Mouse (Mus musculus) kidney, postnatal 4 days (tissue): ENCODE measurements around the gene Gm4881.
A peak's percentile ranks its signal among the peaks of the same experiment; 100 is the strongest.

Experiments used
- DNase-seq, 2 experiments: peaks; one replicate each; pipeline ENCODE4 v3.0.0; 2021; ENCODE audit warnings: mixed read lengths in 2 of 2

Gm4881 gene

DNA sequence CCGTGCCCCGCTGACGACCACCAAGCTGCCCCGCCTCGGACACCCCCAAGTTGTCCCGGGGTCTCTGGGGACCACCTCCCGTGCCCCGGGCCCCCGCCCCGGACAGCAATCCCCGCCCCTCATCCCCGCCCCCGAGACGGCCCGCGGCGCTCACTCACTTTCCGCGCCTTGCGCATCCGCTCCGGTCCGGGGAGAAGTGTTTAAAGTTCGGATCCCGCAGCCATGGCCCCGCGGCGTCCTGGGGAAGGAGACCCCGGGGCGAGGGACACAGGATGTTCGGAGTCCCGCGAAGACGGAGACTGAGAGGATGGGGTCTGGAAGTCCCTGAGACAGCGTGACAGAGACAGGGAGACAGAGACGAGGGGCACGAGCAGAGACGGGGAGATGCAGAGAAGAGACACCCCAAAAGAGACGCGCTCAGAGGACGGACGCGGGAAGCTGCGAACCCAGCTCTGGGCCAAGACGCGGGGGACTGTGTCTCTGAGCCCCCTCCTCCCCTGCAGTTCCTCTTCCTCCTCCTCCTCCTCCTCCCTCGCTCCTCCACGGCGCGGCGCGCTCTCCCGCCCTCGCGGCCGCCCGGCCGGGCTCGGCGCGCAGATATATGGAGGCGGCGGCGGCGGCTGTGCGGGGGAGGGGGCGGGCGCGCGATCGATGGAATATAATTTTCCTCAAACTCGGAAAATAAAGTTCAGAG lies at the start of gene Gm4881:
Gene Gm4881 (minus strand): TSS at position 238 of the 694 bp plus-strand sequence.
- DNase-seq, result no peak

DNA sequence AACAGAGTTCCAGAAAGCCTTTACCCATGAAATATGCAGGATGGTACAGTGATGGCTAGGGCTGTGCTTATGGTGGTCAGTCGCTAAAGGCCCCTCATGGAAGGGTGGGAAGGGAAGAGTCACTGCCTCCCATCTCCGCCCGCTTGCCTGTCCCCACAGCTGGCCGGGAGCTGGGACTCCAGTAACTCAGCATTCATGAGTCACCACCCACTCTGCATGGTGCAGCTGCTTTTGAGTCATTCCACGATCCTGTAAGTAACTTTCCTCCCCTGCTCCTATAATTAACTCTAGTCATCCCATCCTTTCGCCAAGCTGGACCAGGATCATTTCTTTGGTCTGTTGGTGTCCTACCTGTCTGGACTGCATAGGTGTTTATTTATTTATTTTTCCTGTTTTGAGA lies 48.8 kb upstream of the Gm4881 start:
- DNase-seq, result no peak

DNA sequence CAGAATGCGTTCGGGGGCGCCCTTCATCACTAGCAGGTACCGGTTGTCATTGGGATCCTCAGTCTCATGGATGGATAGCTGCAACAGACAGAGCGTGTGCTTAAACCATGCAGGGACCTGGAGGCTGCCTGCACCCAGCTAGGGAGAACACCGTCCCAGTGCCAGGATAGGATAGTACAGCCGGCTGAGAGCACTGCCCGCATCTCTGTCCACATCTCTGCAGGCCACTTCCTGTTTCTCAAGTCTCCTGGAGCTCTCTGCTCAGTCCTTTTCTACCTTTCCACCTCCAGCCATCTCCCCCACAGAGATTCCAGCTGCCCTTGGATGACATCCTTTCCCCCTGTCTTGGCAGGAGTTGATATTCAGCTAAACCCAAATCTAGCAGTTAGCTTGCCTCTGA lies 46.2 kb upstream of the Gm4881 start:
- no peak for DNase-seq

DNA sequence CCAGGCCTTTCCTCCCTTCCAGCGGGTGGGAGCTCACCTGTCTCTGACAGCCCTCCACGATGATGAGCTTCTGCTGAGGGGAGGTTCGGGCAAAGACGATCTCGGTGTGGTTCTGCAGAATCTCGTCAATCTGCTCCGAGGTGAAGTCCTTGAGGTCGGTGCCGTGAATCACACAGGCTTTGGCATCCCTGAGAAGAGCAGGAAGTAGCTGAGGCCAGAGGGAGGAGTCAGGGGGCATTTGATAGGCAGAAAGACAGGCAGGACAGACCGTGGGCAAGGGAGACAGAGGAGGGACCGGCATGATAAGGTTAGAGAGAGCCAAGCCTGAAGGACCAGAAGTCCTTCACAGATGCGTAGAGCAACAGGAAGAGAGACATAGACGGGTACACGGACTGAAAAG lies 43.6 kb upstream of the Gm4881 start:
- no peak for DNase-seq

DNA sequence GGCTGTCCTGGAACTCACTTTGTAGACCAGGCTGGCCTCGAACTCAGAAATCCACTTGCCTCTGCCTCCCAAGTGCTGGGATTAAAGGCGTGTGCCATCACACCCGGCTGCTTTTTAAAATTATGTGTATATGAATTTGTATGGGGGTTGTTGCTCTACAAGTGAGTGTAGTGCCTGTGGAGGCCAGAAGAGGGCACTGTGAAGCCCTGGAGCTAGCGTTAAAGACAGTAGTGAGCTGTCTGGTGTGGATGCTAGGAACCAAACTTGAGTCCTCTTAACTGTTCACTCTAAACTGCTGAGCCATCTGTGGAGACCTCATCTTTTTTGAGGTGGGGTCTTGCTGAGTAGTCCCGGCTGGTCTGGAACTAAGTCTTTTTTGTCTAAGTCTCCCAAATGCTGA lies 41.5 kb upstream of the Gm4881 start:
- DNase-seq, result no peak

DNA sequence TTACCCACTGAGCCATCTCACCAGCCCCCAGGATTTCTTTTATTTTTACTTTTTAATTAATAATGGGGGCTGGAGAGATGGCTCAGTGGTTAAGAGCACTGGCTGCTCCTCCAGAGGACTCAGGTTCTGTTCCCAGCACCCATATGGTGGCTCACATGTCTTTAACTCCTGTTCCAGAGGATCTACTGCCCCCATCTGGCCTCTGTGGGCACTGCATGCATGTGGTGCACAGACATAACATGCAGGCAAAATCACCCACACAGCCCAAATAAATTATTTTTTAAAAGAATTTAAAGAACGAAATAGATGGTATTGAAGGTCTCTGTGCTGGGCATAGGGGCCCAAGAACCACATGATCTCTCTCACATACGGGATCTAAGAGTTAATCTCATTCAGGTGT lies 40.0 kb upstream of the Gm4881 start:
- DNase-seq, result no peak

DNA sequence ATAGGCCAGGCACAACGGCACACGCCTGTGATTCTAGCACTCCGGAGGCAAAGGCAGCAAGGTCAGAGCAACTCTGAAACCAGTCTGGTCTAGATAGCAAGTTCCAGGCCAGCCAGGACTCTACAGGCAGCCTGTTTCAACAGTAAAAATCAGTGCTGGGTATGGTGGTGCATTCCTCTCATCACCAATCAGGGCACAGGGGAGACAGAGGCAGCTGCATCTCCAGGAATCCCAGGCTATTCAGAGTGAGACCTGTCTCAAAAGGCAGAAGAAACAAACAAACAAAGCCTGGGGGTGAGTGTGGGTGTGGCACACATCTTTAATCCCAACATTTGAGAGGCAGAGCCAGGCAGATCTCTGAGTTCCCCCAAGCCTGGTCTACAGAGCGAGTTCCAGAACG lies 39.1 kb upstream of the Gm4881 start:
- DNase-seq, result no peak

DNA sequence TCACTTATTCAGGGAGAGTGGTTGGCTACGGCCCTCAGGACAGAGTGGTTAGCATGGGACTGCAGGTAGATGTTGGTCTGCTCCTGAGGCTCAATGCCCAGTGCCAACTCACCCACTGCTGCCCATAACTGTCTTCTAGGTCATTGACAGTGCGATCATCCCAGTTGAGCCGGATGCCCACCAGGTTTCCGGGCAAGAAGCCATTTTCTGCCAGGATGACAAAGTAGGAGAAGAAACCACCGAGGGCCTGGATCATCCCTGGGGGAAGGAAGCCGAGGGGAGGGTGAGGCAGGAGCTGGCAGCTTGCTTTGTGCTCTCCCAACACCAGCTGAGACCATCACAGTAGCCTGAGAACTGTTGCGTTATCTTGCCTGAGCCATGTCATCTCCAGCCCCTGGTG lies 36.1 kb upstream of the Gm4881 start:
- DNase-seq, result no peak

DNA sequence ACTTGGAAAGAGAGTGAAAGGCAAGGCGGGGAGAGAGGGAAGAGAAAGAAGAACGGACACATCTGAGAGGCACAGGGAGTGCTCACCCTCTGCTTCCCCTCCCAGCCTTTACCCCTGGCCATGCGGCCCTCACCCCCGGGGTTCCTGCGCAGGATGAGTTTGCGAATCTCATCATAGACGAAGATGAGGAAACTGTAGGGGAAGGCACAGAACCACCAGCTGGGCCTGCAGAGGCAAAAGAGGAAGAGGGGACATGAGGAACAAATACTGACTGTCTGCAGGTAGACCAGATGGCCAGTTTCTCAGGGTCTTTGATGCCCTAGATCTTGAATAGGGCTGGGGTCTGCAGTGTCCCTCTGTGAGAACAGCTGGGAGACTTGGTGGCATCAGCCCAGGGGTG lies 34.5 kb upstream of the Gm4881 start:
- DNase-seq, result no peak

DNA sequence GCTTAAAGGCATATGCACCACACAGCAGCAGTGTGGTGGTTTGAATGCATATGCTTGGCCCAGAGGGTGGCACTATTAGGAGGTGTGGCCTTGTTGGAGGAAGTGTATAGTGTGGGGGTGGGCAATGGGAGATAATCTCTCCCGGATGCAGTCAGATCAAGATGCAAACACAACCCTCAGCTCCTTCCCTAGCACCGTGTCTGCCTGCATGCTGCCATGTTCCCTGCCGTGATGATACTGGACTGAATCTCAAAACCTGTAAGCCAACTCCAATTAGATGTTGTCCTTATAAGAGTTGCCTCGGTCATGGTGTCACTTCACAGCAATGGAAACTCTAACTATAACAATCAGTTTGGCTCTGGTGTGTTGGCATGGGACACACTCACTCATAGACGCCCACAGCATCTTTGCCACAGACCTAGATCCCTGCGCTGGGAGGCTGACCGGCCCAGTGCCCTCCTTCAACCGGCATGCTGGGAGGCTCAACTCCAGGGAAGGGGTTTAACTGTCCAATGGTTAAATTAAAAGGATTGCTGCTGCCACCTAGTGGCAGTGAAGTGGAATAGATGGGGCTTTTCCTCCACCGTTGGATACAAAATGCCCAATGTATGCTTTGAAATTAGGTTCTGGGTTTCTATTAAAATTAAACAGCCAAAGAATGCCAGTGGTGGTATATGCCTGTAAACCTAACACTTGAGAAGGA lies 30.8 kb upstream of the Gm4881 start:
- DNase-seq, result peak; percentile 37 to 47

DNA sequence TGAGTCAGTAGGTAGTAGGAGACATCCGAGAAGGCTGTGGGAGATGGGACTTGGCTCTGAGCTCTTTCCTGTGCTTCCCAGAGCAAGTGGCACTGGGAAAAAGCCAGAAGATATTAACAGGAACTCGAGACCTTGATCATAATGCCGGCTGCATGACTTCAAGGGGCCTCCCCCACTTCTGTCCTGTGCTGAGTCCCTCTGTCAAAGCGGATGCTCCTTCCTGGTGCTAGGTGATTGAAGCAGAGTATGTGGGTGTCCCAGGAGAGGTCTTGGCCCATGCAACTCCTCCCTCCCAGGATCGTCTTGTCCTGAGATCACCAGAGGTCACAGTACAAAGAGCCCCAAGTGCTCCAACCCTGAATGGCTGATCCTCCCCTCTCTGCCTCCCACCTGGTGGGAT lies 29.6 kb upstream of the Gm4881 start:
- no peak for DNase-seq

DNA sequence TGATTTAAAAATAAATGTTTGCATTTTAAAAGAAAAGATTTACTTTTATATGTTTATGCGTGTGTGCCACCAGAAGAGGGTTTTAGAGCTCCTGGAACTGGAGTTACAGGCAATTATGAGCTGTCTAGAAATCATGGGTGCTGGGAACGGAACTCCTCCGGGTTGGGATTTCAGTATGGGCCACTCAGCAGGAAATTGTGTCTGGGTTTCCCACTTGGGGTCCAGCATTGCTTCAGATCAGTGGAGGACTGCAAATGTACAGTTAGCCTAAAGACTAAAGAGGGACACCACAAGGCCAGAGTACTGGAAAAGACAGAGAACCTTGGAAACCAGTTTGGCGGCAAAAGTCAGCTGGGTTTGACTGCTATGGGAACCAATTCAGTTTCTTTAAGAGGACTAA lies 28.9 kb upstream of the Gm4881 start:
- no peak for DNase-seq

DNA sequence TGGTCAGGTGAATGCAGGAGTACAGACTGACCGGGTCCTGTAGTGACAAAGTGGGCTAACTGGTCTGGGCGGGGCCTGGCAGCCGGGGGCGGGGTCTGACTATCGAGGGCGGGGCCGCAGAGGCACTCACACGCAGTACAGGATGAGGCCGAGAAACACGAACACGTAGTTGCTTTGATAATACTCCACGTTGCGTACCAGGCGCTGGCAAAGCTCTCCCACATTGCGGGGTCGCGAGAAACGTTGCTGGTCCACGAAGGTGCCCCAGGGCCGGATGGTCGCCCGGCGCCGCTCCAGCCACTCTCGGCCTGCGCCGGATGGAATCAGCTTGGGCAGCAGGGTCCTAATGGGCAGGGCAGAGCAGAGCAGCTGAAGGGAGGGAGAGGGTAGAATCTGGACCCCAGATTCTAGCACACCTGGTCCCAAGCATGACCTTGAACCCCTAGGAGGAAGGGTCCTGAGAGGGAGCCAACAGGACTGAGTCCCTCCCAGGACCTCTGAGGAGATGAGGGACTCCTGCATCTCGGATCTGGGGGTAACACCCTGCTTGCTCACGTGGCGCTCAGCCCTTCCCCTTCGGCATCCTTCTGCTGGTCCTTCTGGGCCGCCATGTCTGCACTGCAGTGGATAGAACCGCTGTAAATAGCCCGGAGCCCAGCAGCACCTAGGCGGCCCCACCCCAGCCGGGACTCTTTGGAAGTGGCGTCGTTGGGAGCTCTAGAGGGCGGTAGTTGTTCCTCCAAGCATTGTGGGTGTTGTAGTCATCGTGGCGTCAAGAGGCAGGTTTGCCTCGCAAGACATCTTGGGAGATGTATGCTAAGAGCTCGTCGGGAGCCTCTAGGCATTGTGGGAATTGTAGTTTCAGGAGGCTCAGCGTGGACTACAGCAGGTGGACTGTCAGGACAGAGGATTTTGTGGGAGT lies 27.9 kb upstream of the Gm4881 start, which contains the start of gene Rabac1:
Gene Rabac1 (minus strand): TSS at position 783 of the 922 bp plus-strand sequence.
- peak; percentile 93 to 94 for DNase-seq

DNA sequence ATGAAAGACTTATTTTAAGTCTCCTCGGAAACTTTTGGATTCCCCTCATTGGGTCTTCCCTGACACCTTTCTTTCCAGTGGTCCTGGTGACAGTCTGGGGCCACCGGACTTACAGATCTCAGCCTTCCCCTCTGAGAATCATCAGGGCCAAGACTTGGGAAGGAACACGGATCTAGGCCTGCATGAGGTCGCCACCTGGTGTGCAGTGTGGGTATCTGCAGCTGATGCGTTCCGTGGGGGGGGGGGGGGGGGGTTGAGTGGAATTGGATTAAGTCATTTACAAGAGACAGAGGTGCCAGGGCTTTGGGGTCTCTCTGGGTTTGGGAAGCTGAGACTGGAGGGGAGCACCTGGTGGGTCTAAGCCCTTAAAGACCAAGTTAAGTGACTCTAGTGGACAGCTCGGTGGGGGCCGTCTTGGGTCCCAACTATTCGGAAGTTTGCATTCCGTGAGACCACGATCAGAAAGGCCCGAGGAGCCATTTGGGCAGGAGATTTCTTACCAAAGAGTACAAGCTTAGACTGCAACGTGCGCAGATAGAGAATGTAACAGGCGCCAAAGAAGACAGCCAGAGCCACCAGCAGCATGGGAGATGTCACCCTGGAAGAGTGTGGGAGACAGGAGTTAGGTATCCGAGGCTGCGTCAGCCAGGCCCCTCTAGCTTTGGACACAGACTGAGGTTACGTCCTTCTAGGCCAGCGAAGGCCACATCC lies 27.1 kb upstream of the Gm4881 start:
- peak; percentile 61 to 71 for DNase-seq

DNA sequence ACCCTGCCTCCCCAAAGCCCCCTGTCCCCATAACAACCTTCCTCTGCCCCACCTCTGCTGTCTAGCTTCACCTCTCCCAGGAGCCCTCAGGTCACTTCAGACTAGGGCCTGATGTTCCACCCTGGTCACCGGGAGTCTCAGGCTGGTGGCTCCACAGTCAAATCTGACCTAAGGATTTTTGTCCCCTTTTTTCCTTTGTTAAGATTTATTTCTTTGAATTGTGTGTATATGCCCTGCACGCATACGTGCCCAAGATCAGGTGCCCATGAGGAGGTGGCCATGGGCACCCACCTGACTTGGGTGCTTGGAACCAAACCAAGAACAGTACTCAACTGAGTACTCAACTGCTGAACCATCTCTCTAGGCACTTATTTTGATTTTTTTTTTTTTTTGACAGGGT lies 26.0 kb upstream of the Gm4881 start:
- DNase-seq, result no peak

DNA sequence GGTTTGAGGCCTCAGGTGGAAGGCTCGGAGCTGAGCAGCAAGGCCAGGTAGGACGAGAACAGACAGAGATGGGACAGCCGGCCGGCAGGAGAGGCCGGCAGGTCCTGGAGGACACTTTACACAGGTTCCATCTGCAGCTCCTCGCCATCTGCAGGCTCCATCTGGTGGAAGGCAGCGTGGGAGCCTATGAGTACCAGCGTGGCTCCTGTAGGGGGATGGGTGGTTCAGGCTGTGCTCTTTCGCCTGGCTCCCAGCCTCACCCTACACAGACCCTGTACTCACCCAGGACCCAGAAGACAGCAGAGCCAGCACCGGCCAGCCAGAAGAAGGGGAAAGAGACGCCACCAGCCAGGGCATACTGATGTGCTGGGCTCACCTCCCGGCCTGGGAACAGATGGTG lies 25.5 kb upstream of the Gm4881 start:
- DNase-seq, result no peak

DNA sequence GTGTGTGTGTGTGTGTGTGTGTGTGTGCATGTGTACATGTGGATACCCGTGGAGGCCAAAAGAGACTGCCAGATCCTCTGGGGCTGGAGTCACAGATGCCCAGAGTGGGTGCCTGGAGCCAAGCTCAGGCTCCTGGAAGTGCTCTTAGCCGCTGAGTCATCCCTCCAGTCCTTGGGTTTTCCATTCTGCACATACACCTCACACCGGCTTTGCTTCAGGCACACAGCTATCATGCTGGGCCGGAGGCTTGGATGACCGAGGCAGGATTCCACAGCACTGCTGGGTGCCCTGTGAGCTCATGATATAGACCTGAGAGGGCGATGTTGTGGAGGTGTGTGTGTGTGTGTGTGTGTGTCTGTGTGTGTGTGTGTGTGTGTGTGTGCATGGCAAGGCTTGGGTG lies 24.2 kb upstream of the Gm4881 start:
- DNase-seq, result no peak

DNA sequence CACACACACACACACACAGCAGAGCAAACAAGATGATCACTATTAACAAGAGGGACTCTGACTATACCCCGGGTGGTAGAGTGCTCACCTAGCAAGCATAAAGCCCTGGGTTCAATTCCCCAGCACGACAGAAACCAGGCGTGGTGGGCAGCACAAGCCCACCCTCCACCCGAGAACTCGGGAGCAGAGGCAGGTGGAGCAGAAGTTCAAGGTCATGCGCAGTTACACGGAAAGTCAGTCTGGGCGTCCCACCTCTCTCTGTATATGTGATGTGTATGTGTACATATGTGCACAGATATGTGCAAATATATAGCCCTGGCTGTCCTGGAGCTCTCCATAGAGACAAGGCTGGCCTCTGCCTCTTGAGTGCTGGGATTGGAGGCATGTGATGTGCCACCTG lies 23.7 kb upstream of the Gm4881 start:
- DNase-seq, result no peak

DNA sequence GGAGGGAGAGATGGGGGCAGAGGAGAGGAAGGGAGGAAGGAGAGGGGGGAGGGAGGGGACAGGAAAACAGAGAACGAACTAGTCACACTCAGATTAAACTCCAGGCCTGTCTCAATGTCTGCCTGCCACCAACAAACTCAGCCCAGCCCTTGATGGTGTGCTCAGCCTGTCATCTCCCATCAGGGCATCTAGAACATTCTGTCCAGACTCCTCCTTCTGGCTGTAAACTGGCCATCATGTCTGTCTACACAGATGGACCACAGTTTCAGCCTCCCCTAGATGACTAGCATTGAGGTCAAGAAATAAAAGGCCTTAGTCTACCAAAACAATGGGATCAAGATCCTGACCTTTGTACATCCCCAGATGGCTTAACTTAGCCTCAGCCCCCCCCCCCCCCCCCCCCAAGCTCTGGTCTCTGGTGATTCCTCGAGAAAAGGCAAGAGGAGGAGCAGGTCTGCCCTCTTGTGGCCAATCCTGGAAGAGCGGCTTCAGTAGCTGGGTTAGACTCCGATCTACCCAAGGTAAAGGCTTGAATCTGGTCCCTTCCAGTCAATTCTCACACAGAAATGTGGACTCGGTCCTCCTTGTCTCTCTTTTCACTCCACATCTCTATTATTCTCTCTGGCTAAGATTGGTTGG lies 20.7 kb upstream of the Gm4881 start:
- DNase-seq, result peak; percentile 90 to 91

DNA sequence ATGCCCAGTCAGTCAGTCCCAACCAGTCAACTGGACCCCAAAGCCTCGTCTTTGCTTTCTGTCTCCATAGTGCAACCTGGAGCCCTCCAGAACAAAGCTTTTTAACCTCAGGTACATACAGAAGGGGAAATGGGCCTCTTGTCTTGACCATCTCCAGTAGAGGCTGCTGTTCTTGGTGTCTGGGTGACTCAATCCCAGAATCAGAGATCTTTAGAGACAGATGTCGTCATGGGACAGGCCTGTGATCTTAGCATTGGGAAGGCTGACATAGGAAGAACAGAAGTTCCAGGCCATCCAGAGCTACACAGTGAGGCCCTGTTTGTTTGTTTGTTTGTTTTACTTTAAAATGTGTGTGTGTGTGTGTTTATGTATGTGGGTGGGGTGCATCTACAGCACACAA lies 20.0 kb upstream of the Gm4881 start:
- DNase-seq, result no peak

DNA sequence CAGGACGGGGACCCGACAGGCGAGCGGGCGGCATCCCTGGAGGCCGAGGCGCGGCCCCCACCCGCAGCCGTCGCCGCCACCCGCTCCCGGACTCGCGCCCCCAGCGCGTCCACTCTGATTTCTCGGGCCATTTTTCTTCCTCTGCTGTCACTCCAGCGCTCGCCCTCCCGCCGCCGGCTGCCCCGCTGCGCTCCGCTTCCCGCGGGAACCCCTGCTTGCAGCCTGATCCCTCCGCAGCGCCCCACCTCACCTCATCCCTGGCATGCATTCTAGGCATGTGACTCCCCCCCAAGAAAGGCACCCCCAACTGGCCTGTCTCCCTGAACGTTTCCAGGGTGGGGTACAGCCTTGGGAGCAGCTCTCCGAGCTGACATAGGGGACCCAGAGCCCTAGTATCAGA lies 10.9 kb upstream of the Gm4881 start:
- DNase-seq, result peak; percentile 25 to 32

DNA sequence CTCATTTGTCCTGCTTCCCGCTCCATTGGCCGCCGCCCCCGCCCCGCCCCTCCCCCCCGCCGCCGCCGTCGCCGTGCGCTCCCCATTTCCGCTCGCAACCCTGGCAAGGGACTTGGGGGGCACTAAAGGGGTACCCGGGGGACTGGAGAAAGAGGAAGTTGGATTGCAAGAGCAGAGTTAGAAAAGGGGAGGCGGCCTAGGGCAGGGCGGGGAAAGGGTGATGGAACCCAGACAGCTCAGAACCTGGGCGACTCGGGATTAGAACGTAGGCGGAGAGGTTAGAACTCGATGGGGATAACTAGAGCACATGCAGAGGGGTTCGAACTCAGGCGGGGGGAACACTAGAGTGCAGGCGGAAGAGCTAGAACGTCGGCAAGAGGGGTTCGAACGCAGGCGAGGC lies 10.2 kb upstream of the Gm4881 start:
- peak in 1 of 2 experiments; percentile 41 for DNase-seq
